In genomic region chr8:78508719-78509272, GRCm38 (mm10) we compare ENCODE assay signal across 8 mouse cellular contexts. TPM values are rescaled to one million over a fixed set of nuclear protein-coding genes. Genes with fewer than 3 reads are reported as not detected.
DNase-seq lines count a peak whose midpoint lies in the region; ATAC-seq lines count a peak whose summit lies in the region.

TSS of gene Rbmxl1 (minus strand) at chr8:78508898.

- H3K27ac ChIP-seq in forebrain, embryonic 10.5 days: peak within 1 kb of the TSS; percentile 100
- H3K27ac ChIP-seq in heart, embryonic 16.5 days (ENCODE audit: low read length): peak within 1 kb of the TSS; percentile 98
- H3K27ac ChIP-seq in liver, embryonic 15.5 days (replicated peaks): peak within 1 kb of the TSS; percentile 90
- peak within 1 kb of the TSS; percentile 90 for H3K27ac ChIP-seq in neural tube, embryonic 12.5 days

- peak; percentile 75 for ATAC-seq in CD4-positive, CD25-positive, alpha-beta regulatory T cell, adult 4 months
- peak; percentile 88 for ATAC-seq in heart, embryonic 16.5 days (replicated peaks; ENCODE audit: extremely low read depth, insufficient read depth, low FRiP score)
- ATAC-seq in liver, embryonic 15.5 days (ENCODE audit: insufficient read depth): peak; percentile 90
- ATAC-seq in neural tube, embryonic 12.5 days (ENCODE audit: low FRiP score, low read depth): peak; percentile 93

- H3K36me3 ChIP-seq in forebrain, embryonic 10.5 days (replicated peaks): peaks cover 44% of the 10 kb centered on the region
- H3K36me3 ChIP-seq in heart, embryonic 16.5 days (ENCODE audit: control insufficient read depth, insufficient read depth): peaks cover 17% of the 10 kb centered on the region
- peaks cover 17% of the 10 kb centered on the region for H3K36me3 ChIP-seq in liver, embryonic 15.5 days (replicated peaks)
- H3K36me3 ChIP-seq in neural tube, embryonic 12.5 days: peaks cover 19% of the 10 kb centered on the region

- under 1% methylated on average over 69 of the region's 70 CpGs for WGBS in forebrain, embryonic 10.5 days
- WGBS in heart, embryonic 16.5 days: under 1% methylated on average over 70 of the region's 70 CpGs
- WGBS in liver, embryonic 15.5 days (ENCODE audit: insufficient replicate concordance): under 1% methylated on average over 70 of the region's 70 CpGs
- 0% methylated on average over 70 of the region's 70 CpGs for WGBS in neural tube, embryonic 12.5 days

- peak within 1 kb of the TSS; percentile 99 for H3K4me2 ChIP-seq in heart, embryonic 16.5 days (ENCODE audit: low read depth, low read length)
- H3K4me2 ChIP-seq in liver, embryonic 15.5 days: peak within 1 kb of the TSS; percentile 99
- H3K4me2 ChIP-seq in neural tube, embryonic 12.5 days (replicated peaks): peak within 1 kb of the TSS; percentile 90

- H3K4me1 ChIP-seq in forebrain, embryonic 10.5 days: peaks cover 22% of the 10 kb centered on the region
- peaks cover 12% of the 10 kb centered on the region for H3K4me1 ChIP-seq in heart, embryonic 16.5 days (ENCODE audit: control insufficient read depth, insufficient read depth, low read length)
- H3K4me1 ChIP-seq in liver, embryonic 15.5 days (replicated peaks): peaks cover 30% of the 10 kb centered on the region
- H3K4me1 ChIP-seq in neural tube, embryonic 12.5 days: peaks cover 10% of the 10 kb centered on the region; the same call in 1 of the 2 replicates

- H3K9ac ChIP-seq in heart, embryonic 16.5 days (ENCODE audit: low read length): peak within 1 kb of the TSS; percentile 90
- H3K9ac ChIP-seq in liver, embryonic 15.5 days: peak within 1 kb of the TSS; percentile 91
- peak within 1 kb of the TSS; percentile 99 for H3K9ac ChIP-seq in neural tube, embryonic 12.5 days

- H3K4me3 ChIP-seq in forebrain, embryonic 10.5 days: peak within 1 kb of the TSS; percentile 94
- peak within 1 kb of the TSS; percentile 91 for H3K4me3 ChIP-seq in heart, embryonic 16.5 days (ENCODE audit: low read length)
- H3K4me3 ChIP-seq in liver, embryonic 15.5 days (replicated peaks): peak within 1 kb of the TSS; percentile 94
- peak within 1 kb of the TSS; percentile 98 for H3K4me3 ChIP-seq in neural tube, embryonic 12.5 days

- peak; percentile 77 for DNase-seq in c-Kit-negative CD71-positive TER-119-positive erythroid progenitor cells, embryonic 14.5 days (ENCODE audit: low read depth, low spot score)
- DNase-seq in forebrain, embryonic 10.5 days (ENCODE audit: extremely low spot score, low spot score): peak; percentile 87
- peak; percentile 88 to 97 for DNase-seq in kidney, postnatal 36 days
- peak; percentile 70 for DNase-seq in telencephalon, adult 2 months (ENCODE audit: low read depth, low spot score)

- peaks cover 18% of the 10 kb centered on the region for H3K9me3 ChIP-seq in forebrain, embryonic 10.5 days
- H3K9me3 ChIP-seq in heart, embryonic 16.5 days (replicated peaks; ENCODE audit: control insufficient read depth, low read length): no peaks in the 10 kb centered on the region
- H3K9me3 ChIP-seq in liver, embryonic 15.5 days (replicated peaks): no peaks in the 10 kb centered on the region
- no peaks in the 10 kb centered on the region for H3K9me3 ChIP-seq in neural tube, embryonic 12.5 days

- H3K27me3 ChIP-seq in forebrain, embryonic 10.5 days (ENCODE audit: poor library complexity, severe bottlenecking): no peaks in the 10 kb centered on the region
- no peaks in the 10 kb centered on the region for H3K27me3 ChIP-seq in heart, embryonic 16.5 days (ENCODE audit: control insufficient read depth, insufficient read depth, low read length)
- no peaks in the 10 kb centered on the region for H3K27me3 ChIP-seq in liver, embryonic 15.5 days
- H3K27me3 ChIP-seq in neural tube, embryonic 12.5 days (replicated peaks): no peaks in the 10 kb centered on the region

RNA-seq across cellular contexts. Expression of gene Rbmxl1, which starts in this region (rescaled TPM):
- 10 to 100 TPM; 93.7 to 95.4 TPM for polyA plus RNA-seq in CD4-positive, CD25-positive, alpha-beta regulatory T cell, adult 4 months (2017; shearing (Covaris generic))
- 407 and 429 TPM in 2 replicates for polyA plus RNA-seq in forebrain, embryonic 10.5 days (2016; fragmentation: Nextera tagmentation; extraction: Ambion mirVana)
- 115 and 138 TPM in 2 replicates for polyA plus RNA-seq in heart, embryonic 16.5 days (2015; fragmentation: Nextera tagmentation; extraction: Ambion mirVana)
- polyA plus RNA-seq in liver, embryonic 15.5 days (2015; fragmentation: Nextera tagmentation; extraction: Ambion mirVana): 78.4 and 83.7 TPM in 2 replicates
- polyA plus RNA-seq in neural tube, embryonic 12.5 days (2016; fragmentation: Nextera tagmentation; extraction: Ambion mirVana): 274 and 280 TPM in 2 replicates

Comparison
In these comparisons a context has a peak if more than half of its experiments do, and no peak if none do; other contexts are left out.
1. Peak in every context shown above with its lines: DNase-seq, ATAC-seq, H3K4me3 ChIP-seq and H3K27ac ChIP-seq.